Mouse (Mus musculus) cerebellum, adult (tissue): Measurements from ENCODE around the gene Xpo4.

Experiments
- ATAC-seq: cut with Nextera tagmentation; 2 replicates; pipeline ENCODE4 v1.9.2; 2017; ENCODE audit warnings: mild to moderate bottlenecking, moderate library complexity, mixed read lengths; ENCODE audit not compliant: insufficient number of reproducible peaks, low FRiP score, low TSS enrichment

The Xpo4 gene

DNA sequence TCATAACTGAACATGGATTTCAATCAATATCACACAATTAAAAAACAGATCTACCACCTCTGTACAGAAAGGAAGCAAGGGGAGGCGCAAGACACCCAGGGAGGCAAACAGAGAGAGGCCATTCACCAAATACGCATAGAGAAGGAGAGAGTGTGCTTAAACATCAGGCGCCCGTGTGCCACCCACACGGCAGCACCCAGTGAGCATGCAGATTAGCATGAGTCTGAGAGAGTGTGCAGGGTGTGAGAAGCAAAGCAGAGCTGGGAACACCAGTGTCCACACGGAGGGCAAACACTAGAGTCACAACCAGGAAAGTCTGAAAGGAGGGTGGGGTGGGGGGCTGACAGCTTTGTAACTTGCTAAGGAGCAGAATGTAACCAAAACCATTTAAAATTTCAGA lies 49.4 kb downstream of the Xpo4 start:
- ATAC-seq, result no peak

DNA sequence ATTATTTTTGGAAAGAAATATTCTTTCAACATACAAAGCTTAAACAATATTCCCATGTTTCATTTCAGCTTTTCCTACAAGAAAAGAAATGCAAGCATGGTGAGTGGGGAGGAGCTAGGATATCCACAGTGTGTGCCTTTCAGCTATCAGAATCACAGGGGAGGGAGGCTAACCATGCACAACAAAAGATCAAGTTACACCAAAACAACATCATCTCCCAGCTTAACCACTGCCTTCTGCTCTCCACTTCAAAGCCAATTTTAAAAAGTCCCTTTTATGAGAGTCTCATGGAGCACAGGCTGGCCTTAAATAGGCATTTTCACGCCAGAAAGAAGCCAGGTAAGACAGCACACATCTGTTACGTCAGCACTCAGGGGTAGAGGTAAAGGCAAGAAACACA lies 54.2 kb downstream of the Xpo4 start:
- no peak for ATAC-seq

DNA sequence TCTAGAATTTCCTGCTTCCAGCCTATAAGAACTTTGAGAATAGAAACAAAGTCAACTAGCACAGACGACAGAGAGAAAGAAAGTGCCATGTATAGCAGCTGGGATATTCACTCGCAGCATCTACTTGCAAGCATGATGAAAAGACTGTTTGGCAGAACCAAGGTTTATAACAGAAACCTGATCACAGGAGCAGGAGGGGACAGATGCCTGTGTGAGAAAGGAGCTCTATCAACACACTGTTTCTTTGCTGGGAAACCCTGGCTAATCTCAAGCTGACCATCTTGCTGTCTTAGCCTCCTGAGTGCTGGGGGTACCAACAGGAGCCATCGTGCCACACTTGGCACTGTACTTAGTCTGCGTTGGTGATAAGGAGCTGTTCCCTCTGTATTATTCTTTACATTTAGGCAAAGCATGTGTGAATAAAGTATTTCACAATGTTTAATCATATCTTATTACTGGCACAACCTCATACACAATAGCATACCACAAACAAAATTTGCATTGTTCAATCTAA lies 55.4 kb downstream of the Xpo4 start:
- ATAC-seq, result no peak

DNA sequence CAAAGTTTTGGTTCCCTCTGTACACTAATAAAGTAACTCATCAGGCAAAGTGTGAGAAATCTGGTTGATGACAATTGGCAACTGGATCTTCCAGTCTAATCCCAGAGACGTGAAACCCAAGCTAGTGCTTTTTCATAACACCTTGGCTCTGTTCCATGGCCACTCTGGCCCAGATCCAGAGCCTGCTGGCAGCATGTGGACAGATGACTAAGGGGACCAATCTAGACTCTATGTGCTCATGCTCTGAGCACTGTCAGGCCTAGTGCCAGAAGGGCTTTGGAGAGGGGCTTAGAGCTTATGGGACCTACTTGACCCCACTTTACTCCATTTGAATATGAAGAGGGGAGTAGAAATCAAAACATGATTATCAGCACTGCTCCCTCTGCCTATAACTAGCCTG lies 57.7 kb downstream of the Xpo4 start:
- peak; percentile 70 for ATAC-seq

DNA sequence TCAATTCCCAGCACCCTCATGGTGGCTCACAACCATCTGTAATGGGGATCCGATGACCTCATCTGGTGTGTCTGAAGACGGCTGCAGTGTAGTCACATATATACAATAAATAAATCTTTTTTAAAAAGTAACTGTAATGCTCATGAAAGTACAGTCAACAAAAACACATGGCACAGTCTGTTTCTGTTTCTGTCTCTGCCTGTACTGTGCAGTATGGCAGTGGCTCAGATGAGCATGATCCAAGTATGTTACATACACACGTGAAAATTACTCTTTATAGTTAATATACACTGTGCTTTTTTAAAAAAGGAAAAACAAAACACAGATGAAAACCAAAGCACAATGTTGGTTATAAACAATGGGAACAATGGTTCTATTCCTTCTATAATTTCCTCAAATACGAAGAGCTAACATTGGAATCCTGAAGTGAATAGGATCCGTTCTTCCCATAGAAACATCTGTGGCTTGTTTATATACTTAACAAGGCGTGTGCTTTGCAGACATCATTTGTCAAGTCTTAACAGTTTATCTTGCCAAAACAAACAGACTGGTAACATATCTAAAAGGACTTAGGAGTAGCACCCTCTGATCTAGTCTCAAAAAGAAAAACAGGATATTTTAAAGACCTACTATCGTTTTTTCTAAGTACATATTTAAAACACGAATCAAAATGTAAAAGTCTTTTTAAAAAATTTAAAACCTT lies 58.4 kb downstream of the Xpo4 start:
- no peak for ATAC-seq

DNA sequence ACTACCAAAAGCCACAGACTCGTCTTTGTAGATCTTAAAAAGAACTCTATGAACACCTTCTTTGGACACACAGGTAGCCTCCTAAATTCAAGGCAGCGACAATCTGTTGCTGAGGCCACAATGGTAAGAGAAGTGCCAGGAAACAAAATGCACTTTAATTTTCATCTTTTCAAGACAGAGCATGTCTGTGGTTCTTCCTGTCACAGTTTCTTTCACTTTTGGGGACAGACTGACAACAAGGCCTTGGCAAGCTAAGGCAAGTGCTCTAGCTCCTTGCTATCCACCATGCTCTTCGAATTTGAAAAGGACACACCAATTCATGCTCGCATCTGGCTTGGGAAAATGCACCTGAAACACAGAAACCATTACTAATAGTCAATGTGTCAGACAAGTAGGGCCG lies 72.0 kb downstream of the Xpo4 start:
- ATAC-seq, result no peak

DNA sequence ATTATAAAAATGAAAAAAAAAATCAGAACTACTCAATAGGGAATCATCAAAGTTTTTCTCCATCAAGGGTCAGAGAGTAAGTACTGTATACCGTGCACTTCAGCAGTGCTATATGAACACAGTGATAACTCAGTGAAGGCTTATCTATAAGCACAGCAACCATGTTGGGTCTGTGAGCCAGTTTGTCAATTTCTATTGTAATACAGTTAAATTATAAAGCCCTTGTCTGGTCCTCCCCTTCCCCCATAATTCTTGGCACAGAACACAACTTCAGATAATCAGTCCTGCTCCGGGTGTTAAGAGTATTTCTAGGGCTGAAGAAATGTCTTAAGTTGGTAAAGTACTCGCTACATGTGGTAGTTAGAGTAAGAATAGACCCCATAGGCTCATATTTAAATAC lies 73.4 kb downstream of the Xpo4 start:
- no peak for ATAC-seq

DNA sequence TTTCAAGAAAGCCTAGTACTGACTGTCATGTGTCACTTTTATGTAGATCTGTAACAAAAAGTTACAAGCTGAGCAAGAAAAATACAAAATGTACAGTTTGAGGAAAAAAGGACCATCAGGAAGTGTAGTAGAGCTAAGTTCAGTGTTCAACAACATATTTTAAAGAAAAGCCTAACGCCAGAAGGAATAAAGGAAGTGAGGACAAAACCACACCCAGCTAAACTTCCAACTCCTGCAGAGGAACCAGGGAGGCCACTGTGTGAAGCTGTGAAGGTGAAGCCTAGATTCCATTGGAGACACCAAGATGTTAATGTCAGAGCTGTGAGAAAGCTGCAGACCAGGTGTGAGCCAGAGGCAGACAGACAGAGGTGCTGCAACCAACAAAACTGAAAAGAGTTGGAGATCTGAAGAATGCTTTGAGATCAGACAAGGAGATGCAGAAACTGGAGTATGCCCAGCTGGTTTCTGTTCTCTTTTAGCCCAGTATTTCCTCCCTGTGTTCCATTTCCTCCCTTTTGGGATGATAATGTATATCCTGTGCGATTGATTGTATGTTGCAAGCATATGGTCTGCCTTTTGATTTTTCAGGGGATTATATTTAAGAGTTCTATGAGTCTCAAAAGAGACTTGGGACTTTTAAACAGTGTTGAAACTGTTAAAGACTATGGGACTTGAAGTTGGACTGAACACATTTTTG lies 88.7 kb downstream of the Xpo4 start:
- ATAC-seq, result no peak

DNA sequence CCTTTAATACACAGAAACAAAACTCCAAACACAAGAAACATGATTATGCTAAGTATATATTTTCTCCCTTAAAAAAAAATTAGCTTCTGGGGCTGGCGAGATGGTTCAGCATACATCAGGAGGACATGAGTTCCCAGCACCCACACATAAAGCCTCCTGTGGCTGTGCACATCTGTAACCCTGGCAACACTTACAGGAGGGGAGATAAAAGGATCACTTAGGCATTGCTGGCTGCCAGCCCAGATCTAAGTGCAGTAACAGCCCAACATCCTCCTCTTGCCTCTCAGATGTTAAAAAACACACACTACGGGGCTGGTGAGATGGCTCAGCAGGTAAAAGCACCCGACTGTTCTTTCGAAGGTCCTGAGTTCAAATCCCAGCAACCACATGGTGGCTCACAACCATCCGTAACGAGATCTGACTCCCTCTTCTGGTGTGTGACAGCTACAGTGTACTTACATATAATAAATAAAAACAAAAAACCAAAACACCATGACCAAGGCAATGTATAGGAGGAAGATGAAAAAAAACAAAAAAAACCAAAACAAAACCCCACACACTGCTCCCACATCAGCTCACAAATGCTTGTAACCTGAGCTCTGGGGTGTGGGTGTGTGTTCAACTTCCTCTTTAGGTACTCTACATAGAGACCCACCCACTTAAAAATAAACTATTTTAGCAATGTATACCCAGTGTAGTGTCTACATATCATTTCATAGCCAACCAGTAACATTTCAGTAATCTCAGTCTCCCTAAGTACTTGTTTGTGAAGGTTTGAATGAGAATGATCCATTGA lies 90.2 kb downstream of the Xpo4 start:
- no peak for ATAC-seq

DNA sequence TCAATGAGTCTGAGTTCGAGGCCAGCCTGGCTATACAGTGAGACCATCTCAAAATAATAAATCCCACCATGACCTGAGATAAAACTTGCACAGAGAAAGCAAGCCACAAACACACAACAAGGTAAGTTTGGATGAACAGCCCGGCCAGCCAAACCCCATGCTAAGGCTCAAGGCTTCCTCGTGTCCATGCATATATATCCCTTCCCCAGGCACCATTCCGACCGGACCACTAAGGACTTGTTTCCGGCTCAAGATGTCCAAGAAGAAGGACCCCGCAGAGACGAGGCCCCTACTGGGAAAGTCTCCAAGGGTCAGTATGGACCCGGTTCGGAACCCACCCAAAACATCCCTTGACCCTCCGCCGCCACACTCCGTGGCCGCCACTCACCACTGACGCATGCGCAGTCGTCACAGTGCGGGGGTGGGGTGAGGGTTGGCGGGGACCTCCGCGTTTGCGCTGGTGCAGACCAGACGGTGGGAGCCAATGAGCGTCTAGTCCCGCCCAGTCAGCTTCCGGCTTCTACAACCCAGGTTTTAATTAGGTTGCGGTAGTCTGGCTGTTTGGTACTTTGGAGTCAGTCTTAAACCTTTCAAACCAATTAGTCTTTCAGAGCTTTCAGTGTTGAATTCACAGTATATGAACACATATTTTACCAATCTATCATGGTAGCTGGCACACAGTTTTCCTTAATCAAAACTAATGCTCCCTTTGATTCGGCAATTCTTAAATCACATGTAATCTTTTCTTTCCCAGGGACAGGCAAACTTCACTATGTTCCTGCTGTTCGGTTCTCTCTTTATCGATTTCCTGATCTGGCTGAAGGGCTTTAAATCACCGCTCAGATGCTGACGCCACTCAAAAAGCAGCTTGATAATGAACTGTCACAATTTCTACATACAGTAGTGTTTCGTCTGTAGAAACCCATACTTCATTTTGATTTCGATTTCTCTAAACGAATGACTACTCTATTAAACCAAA lies 93.8 kb downstream of the Xpo4 start, which contains the start of gene Eef1akmt1:
Gene Eef1akmt1, minus strand, starts transcription at position 458 of the 979 bp plus-strand sequence.
- peak; percentile 99 for ATAC-seq

DNA sequence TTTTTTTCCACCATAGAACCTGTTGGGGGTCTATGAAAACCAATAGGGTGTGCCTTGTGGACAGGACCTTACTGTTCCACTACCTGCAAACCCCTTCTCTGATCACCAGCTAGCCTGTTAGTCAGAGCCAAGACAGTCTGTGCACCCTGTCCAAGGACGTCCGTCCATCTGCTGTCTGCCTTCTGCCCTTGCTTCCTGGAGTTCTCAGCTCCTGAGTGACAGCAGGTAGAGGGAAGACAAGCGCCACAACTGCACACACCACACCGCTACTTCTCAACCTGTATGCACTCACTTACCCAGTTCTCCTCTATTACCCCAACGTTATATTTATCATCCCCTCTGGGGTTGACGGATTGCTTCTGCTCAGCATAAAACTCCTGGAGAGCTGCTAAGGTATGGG lies 99.6 kb downstream of the Xpo4 start:
- ATAC-seq, result 0 out of 2 replicates have a peak, but pooled peaks have one; percentile 15

DNA sequence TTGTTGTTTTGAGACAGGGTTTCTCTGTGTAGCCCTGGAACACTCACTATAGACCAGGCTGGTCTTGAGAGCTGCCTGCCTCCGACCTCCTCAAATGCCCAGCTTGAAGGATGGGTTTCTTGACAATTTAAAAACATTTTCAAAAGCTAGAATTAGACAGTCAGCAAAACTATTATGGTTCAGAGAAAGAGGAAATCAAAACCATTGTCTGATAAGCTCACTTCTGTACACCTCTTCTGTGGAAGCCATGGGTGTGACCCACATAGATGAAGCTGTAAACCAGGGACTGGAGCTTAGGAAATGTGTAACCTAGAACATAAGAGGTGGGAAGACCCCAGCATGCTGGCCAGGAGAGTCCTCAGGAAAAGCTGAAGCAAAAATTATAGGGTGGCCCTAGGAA lies 108.3 kb downstream of the Xpo4 start:
- no peak for ATAC-seq

DNA sequence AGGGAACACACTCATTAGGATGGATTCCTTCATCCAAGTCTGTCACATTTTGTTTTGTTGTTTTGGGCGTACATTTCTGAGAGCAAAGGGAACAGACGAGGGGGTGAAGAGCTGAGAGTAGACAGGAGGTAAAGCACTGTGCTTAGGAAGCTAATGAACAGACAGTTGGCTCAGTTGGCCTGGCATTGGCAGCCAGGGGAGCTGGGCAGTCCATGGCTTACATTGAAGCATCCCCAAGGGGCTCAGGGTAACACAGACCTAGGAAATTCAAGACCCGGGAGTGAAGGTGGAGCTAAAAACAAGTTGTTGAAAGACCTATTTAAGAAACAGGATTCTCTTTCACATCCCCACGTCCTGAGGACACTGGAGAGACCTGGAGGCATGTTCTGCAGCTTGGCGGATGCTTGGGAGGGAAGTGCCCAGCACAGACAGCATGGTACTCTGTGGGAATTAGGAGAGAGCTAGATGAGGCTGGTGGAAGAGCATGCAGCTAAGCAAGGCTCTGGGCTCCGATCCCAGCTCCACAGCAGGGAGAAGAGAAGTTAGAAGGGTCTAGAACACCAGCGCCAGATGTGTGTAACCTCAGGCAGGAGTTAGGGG lies 109.7 kb downstream of the Xpo4 start:
- peak; percentile 82 for ATAC-seq

DNA sequence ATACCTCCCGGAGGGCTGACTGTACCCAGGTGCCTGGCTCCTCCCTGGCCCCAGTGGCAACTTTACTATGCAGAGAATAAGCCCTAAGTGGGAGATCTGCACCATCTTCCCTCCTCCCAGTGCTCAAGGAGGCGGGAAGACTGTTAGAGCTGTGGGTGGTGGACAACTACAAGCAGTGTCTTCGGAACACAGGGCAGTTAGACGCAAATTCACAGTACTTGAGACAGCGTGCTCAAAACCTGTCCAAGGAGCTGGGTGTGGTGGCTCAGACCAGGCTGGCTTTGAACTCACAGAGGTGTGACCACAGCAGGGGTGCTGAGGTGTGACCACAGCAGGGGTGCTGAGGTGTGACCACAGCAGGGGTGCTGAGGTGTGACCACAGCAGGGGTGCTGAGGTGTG lies 110.8 kb downstream of the Xpo4 start:
- ATAC-seq, result no peak

DNA sequence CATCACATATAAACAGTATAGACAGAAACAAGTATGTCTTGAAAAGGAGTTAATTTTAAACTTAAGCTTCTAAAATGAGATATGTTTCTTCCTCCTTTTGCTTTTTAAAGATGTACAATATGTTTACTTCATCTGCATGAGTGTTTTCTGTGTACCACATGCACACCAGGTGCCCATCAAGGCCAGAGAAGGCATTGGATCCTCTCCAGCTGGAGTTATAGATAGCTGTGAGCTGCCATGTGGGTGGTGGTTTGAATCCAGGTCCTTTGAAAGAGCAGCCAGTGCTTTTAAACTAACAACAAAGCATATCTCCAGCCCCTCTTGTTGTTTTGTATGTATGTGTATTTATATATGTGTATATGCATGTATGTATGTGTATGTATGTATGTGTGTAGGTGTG lies 112.3 kb downstream of the Xpo4 start:
- ATAC-seq, result no peak

DNA sequence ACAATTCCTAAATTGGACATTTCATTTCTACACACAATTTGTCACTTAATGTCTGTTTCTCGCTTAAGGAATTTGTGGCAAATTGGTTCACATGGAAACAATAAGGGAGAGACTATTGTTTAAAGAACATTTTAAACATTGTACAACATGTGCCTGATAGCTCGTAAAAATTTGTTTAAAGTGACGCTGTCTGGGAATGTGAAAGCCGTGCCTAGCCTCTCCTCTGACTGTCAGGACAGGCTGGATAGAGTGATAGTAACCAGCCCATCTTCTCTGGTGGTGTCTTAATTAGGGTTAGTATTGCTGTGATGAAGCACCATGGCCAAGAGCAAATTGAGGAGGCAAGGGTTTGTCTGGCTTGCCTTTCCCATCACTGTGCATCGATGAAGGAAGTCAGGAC lies 118.2 kb downstream of the Xpo4 start:
- ATAC-seq, result no peak

DNA sequence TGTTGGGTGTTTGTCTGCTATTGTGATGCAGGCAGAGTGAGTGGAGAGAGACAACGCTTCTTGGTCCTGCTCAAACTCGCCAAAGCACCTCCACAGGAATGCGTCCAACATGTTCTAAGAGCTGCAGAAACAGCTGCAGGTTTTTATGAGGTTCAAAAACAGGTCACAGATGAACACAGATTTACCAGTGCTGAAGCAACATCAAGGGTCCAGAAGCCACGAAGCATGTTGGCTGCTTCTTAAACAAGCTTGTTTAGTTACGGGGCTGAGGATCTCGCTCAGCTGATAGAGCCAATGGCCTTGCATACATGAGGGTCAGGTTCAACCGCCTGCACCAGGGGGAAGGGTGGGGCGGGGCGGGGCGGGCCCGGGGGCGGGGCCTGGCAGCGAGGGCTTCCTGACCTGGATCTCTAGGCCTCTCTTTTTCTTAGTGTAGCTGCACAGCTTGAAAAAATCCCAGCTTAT lies 118.6 kb downstream of the Xpo4 start:
- no peak for ATAC-seq

DNA sequence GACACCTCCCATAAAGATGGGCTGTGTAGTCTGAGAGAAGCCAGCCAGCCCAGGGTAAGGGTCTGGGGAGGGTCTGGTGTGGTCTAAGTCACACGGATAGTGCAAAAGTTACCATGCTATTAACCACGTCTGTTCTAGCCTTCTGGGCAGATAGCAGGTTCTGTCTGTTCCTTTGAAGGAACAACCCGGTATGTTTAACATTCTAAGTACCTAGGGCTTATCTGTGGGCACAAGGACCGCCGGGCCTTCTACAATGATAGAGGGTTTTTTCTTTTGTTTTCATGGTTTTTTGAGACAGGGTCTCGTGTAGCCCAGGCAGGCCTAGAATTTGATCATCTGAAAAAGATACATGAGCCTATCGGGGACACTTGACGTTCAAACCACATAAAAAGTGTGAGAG lies 119.1 kb downstream of the Xpo4 start:
- ATAC-seq, result no peak

DNA sequence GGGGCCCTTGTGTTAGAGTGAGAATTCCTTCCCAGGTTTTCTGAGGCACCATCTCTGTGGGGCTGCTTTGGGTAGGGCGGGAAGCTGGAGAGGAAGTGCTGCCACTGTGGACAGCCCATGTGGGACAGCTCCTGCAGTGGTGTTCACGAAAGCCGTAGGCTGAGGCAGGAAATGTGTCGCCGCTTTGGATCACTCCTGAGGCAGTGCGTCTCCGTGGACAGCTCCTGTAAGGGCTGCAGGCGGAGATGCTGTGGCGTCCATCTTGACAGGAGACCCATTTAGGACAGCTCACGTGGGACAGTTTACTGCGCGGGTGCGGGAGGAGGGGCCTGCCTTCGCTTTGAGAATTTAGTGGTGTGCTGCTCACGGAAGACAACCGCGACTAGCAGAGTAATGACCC lies 119.7 kb downstream of the Xpo4 start:
- ATAC-seq, result no peak
